In the genomic region with DNA sequence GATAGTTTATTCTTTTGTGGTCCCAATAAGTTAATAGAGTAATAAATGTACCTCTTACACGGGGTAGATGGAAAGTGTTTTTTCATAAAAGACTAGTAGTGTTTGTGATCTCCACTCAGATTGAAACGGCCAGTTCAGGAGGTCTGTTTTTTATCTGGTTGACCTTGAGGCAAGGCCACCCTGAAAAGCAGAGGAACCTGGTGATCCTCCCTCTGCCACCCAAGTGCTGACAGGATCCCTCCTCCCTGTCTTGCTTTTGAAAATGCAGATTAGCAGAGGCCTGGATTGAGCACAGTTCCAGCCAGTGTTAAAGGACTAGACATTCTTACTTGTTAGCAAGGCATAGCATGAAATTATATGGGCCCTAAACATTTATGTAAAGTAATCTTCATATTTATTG, we compare ENCODE assay signal across 18 mouse cellular contexts. TPM values are rescaled to one million over a fixed set of nuclear protein-coding genes. Genes with fewer than 3 reads are reported as not detected.
A peak's percentile ranks its signal among the peaks of the same experiment; 100 is the strongest.
DNase-seq lines count a peak whose midpoint lies in the region; ATAC-seq and TF ChIP-seq lines count a peak whose summit lies in the region.
"Had no signal": no experiment of that assay in that cellular context is flagged by ENCODE, and none has a peak within 500 bp of the region (broad histone marks: within the 10 kb centered on the region; RNA-seq: fewer than 3 reads in every experiment).

No protein-coding gene starts in this region.

- peak; percentile 89 for ATAC-seq in heart, postnatal 0 days (ENCODE audit: insufficient read depth, low read depth)
- no peak for ATAC-seq in forebrain, embryonic 15.5 days (replicated peaks)

- peak overlapping the region; percentile 6; the same call in 1 of the 2 replicates for H3K4me2 ChIP-seq in heart, postnatal 0 days (ENCODE audit: low read depth, low read length)
- H3K4me2 ChIP-seq in forebrain, embryonic 15.5 days (replicated peaks), result no peak overlapping the region
- H3K4me2 ChIP-seq: embryonic facial prominence, embryonic 15.5 days had no signal

- peaks cover 2% of the 10 kb centered on the region in 2 experiments; a peak in 2 of 4 replicates for H3K4me1 ChIP-seq in ES-E14 (ENCODE audit: control insufficient read depth in 2 of 2, insufficient read depth in 2 of 2, low read length in 2 of 2, poor library complexity in 1 of 2)
- no peaks in the 10 kb centered on the region; the same call in 1 of the 2 replicates for H3K4me1 ChIP-seq in heart, postnatal 0 days (ENCODE audit: control insufficient read depth, insufficient read depth)
- H3K4me1 ChIP-seq in forebrain, embryonic 15.5 days, result no peaks in the 10 kb centered on the region
- H3K4me1 ChIP-seq: embryonic facial prominence, embryonic 15.5 days; forebrain, embryonic 10.5 days; midbrain, embryonic 10.5 days had no signal

- H3K27ac ChIP-seq in ES-E14 (ENCODE audit: insufficient read depth, low read depth, low read length, poor library complexity, severe bottlenecking), result no peak overlapping the region
- peak overlapping the region; percentile 87 for H3K27ac ChIP-seq in heart, postnatal 0 days (ENCODE audit: low read depth)
- no peak overlapping the region for H3K27ac ChIP-seq in forebrain, embryonic 15.5 days (replicated peaks)
- H3K27ac ChIP-seq: embryonic facial prominence, embryonic 15.5 days; forebrain, embryonic 10.5 days; midbrain, embryonic 10.5 days had no signal

- DNase-seq in heart, adult 18-20 months, result peak; percentile 44 to 49
- no peak for DNase-seq in heart, postnatal 36 days
- DNase-seq in ES-E14 (ENCODE audit: low read depth, low spot score), result no peak
- DNase-seq in adrenal gland, postnatal 36 days, result peak; percentile 38 to 61
- peak; percentile 73 for DNase-seq in heart, postnatal 0 days (ENCODE audit: low spot score)
- no peak for DNase-seq in kidney, adult 8-10 months
- DNase-seq in left cerebral cortex, adult 9 months (ENCODE audit: low spot score in 2 of 2), result no peak
- DNase-seq: cerebellum, postnatal 10 days; gastrocnemius, postnatal 10 days; kidney, adult 2 months; kidney, postnatal 36 days; lung, adult 2 months; lung, postnatal 36 days; thymus, adult 2 months had no signal

- H3K27me3 ChIP-seq in heart, postnatal 0 days (ENCODE audit: control insufficient read depth, insufficient read depth, low read length), result no peaks in the 10 kb centered on the region
- H3K27me3 ChIP-seq in forebrain, embryonic 15.5 days, result no peaks in the 10 kb centered on the region
- H3K27me3 ChIP-seq: embryonic facial prominence, embryonic 15.5 days had no signal

- H3K9me3 ChIP-seq in ES-E14 (ENCODE audit: control insufficient read depth, insufficient read depth, low read depth, low read length), result no peaks in the 10 kb centered on the region
- no peaks in the 10 kb centered on the region for H3K9me3 ChIP-seq in heart, postnatal 0 days (replicated peaks; ENCODE audit: control insufficient read depth, low read length)
- H3K9me3 ChIP-seq in forebrain, embryonic 15.5 days, result no peaks in the 10 kb centered on the region
- H3K9me3 ChIP-seq: embryonic facial prominence, embryonic 15.5 days; forebrain, embryonic 10.5 days; midbrain, embryonic 10.5 days had no signal

- 19% methylated on average over 2 of the region's 2 CpGs for WGBS in heart, postnatal 0 days
- 76% methylated on average over 2 of the region's 2 CpGs for WGBS in forebrain, embryonic 15.5 days

- 0 out of 2 replicates have a peak, but pooled peaks have one; percentile 40 for TF ChIP-seq EP300 in heart, postnatal 0 days (IDR thresholded peaks at IDR 0.05; ENCODE audit: low read depth)

- TF ChIP-seq CTCF in heart, postnatal 0 days (IDR thresholded peaks at IDR 0.05; ENCODE audit: low read depth), result no peak

- peaks cover 21% of the 10 kb centered on the region for H3K36me3 ChIP-seq in ES-E14 (ENCODE audit: control insufficient read depth, insufficient read depth, low read length, poor library complexity, severe bottlenecking)
- peaks cover 68% of the 10 kb centered on the region for H3K36me3 ChIP-seq in heart, postnatal 0 days (replicated peaks; ENCODE audit: control insufficient read depth, insufficient read depth, low read length)
- H3K36me3 ChIP-seq in forebrain, embryonic 15.5 days, result peaks cover 68% of the 10 kb centered on the region

- intact Hi-C loops in heart, postnatal 36 days (cut with DNase I), result no loop called here

- no peak overlapping the region; the same call in 1 of the 2 replicates for H3K9ac ChIP-seq in ES-E14 (ENCODE audit: insufficient read depth, low read depth, low read length, poor library complexity, severe bottlenecking)
- no peak overlapping the region for H3K9ac ChIP-seq in heart, postnatal 0 days (replicated peaks; ENCODE audit: low read depth, low read length)
- H3K9ac ChIP-seq in forebrain, embryonic 15.5 days (replicated peaks), result no peak overlapping the region
- H3K9ac ChIP-seq: embryonic facial prominence, embryonic 15.5 days had no signal

- in situ Hi-C loops in ES-E14 (cut with MboI; ENCODE audit: low sequenced_read_pairs in 2 of 2, unreplicated experiment in 2 of 2), result no loop called here

- no peak overlapping the region for H3K4me3 ChIP-seq in ES-E14 (ENCODE audit: insufficient read depth in 1 of 2, low read depth in 1 of 2, low read length in 2 of 2, poor library complexity in 1 of 2, severe bottlenecking in 1 of 2)
- no peak overlapping the region for H3K4me3 ChIP-seq in heart, postnatal 0 days (ENCODE audit: low read depth, low read length)
- no peak overlapping the region for H3K4me3 ChIP-seq in forebrain, embryonic 15.5 days
- H3K4me3 ChIP-seq: embryonic facial prominence, embryonic 15.5 days; forebrain, embryonic 10.5 days; midbrain, embryonic 10.5 days had no signal

TF ChIP-seq in ES-E14, 5 proteins besides CTCF, POLR2A, EP300 and RAD21:
- peak; percentile 42; the same call in 1 of the 2 replicates for TF ChIP-seq ZNF384 (IDR thresholded peaks at IDR 0.05; ENCODE audit: low read depth, low read length)
- no peak for TF ChIP-seq HCFC1 (IDR thresholded peaks at IDR 0.05; ENCODE audit: borderline replicate concordance, insufficient read depth, low read length)

RNA-seq across cellular contexts. Expression of a gene that starts 23.5 kb away (rescaled TPM):
- total RNA-seq in heart, adult 18-20 months (2021), result 10 to 100 TPM; 17.3 to 27.6 TPM
- total RNA-seq in heart, postnatal 36 days (2021), result 10 to 100 TPM; 28.9 to 29.7 TPM
- total RNA-seq in ES-E14 (2012; rRNA removed), result 72.8 and 97.8 TPM in 2 replicates
- total RNA-seq in adrenal gland, postnatal 36 days (2021), result 10 to 100 TPM; 42.6 to 45.2 TPM
- 61.5 and 74.8 TPM in 2 replicates for total RNA-seq in heart, postnatal 0 days (2014; rRNA removed; ENCODE audit: low replicate concordance)
- 38.8 and 43.5 TPM in 2 replicates for polyA plus RNA-seq in heart, postnatal 0 days (2015; fragmentation: Nextera tagmentation; extraction: Ambion mirVana)
- polyA plus RNA-seq in forebrain, embryonic 15.5 days (2015; fragmentation: Nextera tagmentation; extraction: Ambion mirVana), result 103 and 114 TPM in 2 replicates

RNA-seq across cellular contexts. Expression of a gene that starts 23.5 kb away (rescaled TPM):
- total RNA-seq in heart, adult 18-20 months (2021), result 10 to 100 TPM; 29.9 to 41.9 TPM
- 10 to 100 TPM; 36.7 to 47.2 TPM for total RNA-seq in heart, postnatal 36 days (2021)
- 22.0 and 26.8 TPM in 2 replicates for total RNA-seq in ES-E14 (2012; rRNA removed)
- total RNA-seq in adrenal gland, postnatal 36 days (2021), result 10 to 100 TPM; 68.9 to 75.9 TPM
- total RNA-seq in heart, postnatal 0 days (2014; rRNA removed; ENCODE audit: low replicate concordance), result 29.1 and 46.2 TPM in 2 replicates
- 38.8 and 40.3 TPM in 2 replicates for polyA plus RNA-seq in heart, postnatal 0 days (2015; fragmentation: Nextera tagmentation; extraction: Ambion mirVana)
- 71.6 and 75.0 TPM in 2 replicates for polyA plus RNA-seq in forebrain, embryonic 15.5 days (2015; fragmentation: Nextera tagmentation; extraction: Ambion mirVana)

RNA-seq across cellular contexts. Expression of a gene that starts 51.1 kb away (rescaled TPM):
- total RNA-seq in heart, adult 18-20 months (2021), result 10 to 100 TPM; 10.0 to 12.5 TPM
- total RNA-seq in heart, postnatal 36 days (2021), result 10 to 100 TPM in 1 of 2 experiments, 1 to 10 TPM in 1; 9.7 to 11.4 TPM
- total RNA-seq in ES-E14 (2012; rRNA removed), result 2.5 and 3.6 TPM in 2 replicates
- total RNA-seq in adrenal gland, postnatal 36 days (2021), result 10 to 100 TPM; 36.3 to 36.9 TPM
- total RNA-seq in heart, postnatal 0 days (2014; rRNA removed; ENCODE audit: low replicate concordance), result 9.8 and 11.2 TPM in 2 replicates
- polyA plus RNA-seq in heart, postnatal 0 days (2015; fragmentation: Nextera tagmentation; extraction: Ambion mirVana), result 17.8 and 18.3 TPM in 2 replicates
- polyA plus RNA-seq in forebrain, embryonic 15.5 days (2015; fragmentation: Nextera tagmentation; extraction: Ambion mirVana), result 9.2 and 10.3 TPM in 2 replicates

Comparison
In these comparisons a context has a peak if more than half of its experiments do, and no peak if none do; other contexts are left out.
1. DNase-seq: peak in heart, adult 18-20 months (2 of 2), adrenal gland, postnatal 36 days (2 of 2) and heart, postnatal 0 days (single experiment); none in heart, postnatal 36 days (0 of 2), ES-E14 (single experiment), kidney, adult 8-10 months (0 of 2) and left cerebral cortex, adult 9 months (0 of 2).